Mouse (Mus musculus) activated CD4-positive, CD25-positive, alpha-beta regulatory T cell (primary cell): ENCODE data around the gene Grk1. TPM values are rescaled to one million over a fixed set of nuclear protein-coding genes. Genes with fewer than 3 reads are reported as not detected.

Experiments used
- polyA plus RNA-seq, 2 experiments: library from polyadenylated mRNA; unstranded; fragments of 100-300 nt; shearing (Covaris generic); gene quantifications; one replicate each; pipeline ENCODE4 v1.2.1; 2017

Gene Grk1
- polyA plus RNA-seq, result under 1 TPM in 1 of 2 experiments, not detected in 1; 0.10 TPM

DNA sequence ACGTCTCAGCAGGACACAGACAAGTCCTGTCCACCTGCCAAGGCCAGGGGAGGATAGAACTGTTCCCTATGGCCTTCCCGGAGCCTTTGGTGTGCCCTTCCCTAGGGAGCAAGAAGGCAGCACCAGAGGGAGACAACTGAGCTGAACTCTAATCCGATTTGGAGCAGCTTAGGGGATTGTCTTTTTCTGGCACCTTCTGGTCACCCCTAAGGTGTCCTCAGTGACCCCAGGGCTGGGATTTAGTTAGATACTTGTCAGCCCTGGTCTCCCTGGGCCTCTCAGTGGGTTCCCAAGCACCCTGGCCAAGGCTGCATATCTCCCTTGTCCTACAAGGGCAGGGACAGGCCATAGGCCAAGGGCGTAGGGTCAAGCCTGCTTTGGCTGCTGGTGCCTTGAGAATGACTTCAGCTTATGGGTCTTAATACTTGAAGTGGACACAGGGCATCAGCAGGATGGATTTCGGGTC, at the start of gene Grk1:
Gene Grk1 (plus strand): TSS at position 416 of the 466 bp plus-strand sequence.

GRCm38 (mm10) chr8:13396725-13397124, 8.2 kb upstream of the Grk1 start, which contains the start of gene Atp4b:
Gene Atp4b (minus strand): TSS chr8:13396825.

GRCm38 (mm10) chr8:13434889-13435288, 30.0 kb downstream of the Grk1 start, which contains the start of gene Tmem255b:
Gene Tmem255b (plus strand): TSS chr8:13435189.

Other genes with a start within 250 kb of the Grk1 start
- gene Lamp1, start 245.9 kb upstream of the Grk1 start, polyA plus RNA-seq, result 100 to 1,000 TPM; 181 to 217 TPM
- 1 to 10 TPM; 1.4 to 2.8 TPM for gene Grtp1, start 204.5 kb upstream of the Grk1 start, polyA plus RNA-seq
- gene Adprhl1, start 150.9 kb upstream of the Grk1 start, polyA plus RNA-seq, result 1 to 10 TPM in 1 of 2 experiments, under 1 TPM in 1; 0.31 to 1.6 TPM
- gene Dcun1d2, start 117.0 kb upstream of the Grk1 start, polyA plus RNA-seq, result 10 to 100 TPM; 21.5 to 34.7 TPM
- 10 to 100 TPM; 28.4 to 29.9 TPM for gene Tmco3, start 116.9 kb upstream of the Grk1 start, polyA plus RNA-seq
- gene Tfdp1, start 66.3 kb upstream of the Grk1 start, polyA plus RNA-seq, result 100 to 1,000 TPM in 1 of 2 experiments, 10 to 100 TPM in 1; 94.0 to 103 TPM
- gene Atp4b, start 8.3 kb upstream of the Grk1 start, polyA plus RNA-seq, result not detected
- not detected for gene Tmem255b, start 30.1 kb downstream of the Grk1 start, polyA plus RNA-seq
- under 1 TPM; 0.14 to 0.43 TPM for gene Gas6, start 89.4 kb downstream of the Grk1 start, polyA plus RNA-seq
- gene 1700029H14Rik, start 157.4 kb downstream of the Grk1 start, polyA plus RNA-seq, result under 1 TPM in 1 of 2 experiments, not detected in 1; 0.15 TPM